Mouse (Mus musculus): ENCODE measurements around the gene Mcemp1. TPM values are rescaled to one million over a fixed set of nuclear protein-coding genes. Genes with fewer than 3 reads are reported as not detected.

Gene Mcemp1
- total RNA-seq, 1 experiment, result 0.22 TPM

DNA sequence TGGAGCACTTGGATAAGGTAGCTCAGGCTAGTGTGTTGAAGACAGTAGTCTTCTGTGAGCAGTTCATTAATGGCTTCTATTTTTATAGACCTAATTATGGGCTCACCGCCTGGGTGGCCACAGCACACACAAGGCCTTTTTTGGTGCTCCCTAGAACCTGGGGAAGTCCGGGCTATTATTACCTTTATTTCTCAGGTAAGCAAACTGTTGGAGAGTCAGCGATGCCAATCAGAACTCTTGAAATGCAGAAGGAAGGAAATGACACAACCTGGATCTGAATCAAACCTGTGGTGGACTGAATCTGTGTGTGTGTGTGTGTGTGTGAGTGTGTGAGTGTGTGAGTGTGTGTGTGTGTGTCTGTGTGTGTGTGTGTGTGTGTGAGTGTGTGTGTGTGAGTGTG is 28.6 kb downstream of the Mcemp1 start, which contains the start of gene Fcer2a:
TSS of gene Fcer2a (minus strand) at position 55 of the 400 bp plus-strand sequence.
- Histone ChIP-seq H3K36me3 (ENCODE audit: control insufficient read depth, insufficient read depth, low read length, poor library complexity, severe bottlenecking) (no peaks in the 10 kb centered on the region), H3K27ac (ENCODE audit: insufficient read depth, low read depth, low read length, poor library complexity, severe bottlenecking) (no peak within 1 kb of the TSS), H3K4me3 (ENCODE audit: insufficient read depth in 1 of 2, low read depth in 1 of 2, low read length in 2 of 2, poor library complexity in 1 of 2, severe bottlenecking in 1 of 2) (no peak within 1 kb of the TSS), H3K9me3 (ENCODE audit: control insufficient read depth, insufficient read depth, low read depth, low read length) (peaks cover 11% of the 10 kb centered on the region), H3K9ac (ENCODE audit: insufficient read depth, low read depth, low read length, poor library complexity, severe bottlenecking) (no peak within 1 kb of the TSS), H3K4me1 (ENCODE audit: control insufficient read depth in 2 of 2, insufficient read depth in 2 of 2, low read length in 2 of 2, poor library complexity in 1 of 2) (no peaks in the 10 kb centered on the region)
- no peak for DNase-seq (ENCODE audit: low read depth, low spot score)
- TF ChIP-seq HCFC1 (IDR thresholded peaks at IDR 0.05; ENCODE audit: borderline replicate concordance, insufficient read depth, low read length) (no peak), ZC3H11A (IDR thresholded peaks at IDR 0.05; ENCODE audit: borderline replicate concordance, low read depth, low read length) (no peak), MAFK (IDR thresholded peaks at IDR 0.05; ENCODE audit: insufficient read depth, low read depth, low read length) (no peak), ZNF384 (IDR thresholded peaks at IDR 0.05; ENCODE audit: low read depth, low read length) (no peak), CHD2 (IDR thresholded peaks at IDR 0.05; ENCODE audit: low read depth, low read length) (no peak)
- in situ Hi-C loops (cut with MboI; ENCODE audit: low sequenced_read_pairs in 2 of 2, unreplicated experiment in 2 of 2), result no loop called here

DNA sequence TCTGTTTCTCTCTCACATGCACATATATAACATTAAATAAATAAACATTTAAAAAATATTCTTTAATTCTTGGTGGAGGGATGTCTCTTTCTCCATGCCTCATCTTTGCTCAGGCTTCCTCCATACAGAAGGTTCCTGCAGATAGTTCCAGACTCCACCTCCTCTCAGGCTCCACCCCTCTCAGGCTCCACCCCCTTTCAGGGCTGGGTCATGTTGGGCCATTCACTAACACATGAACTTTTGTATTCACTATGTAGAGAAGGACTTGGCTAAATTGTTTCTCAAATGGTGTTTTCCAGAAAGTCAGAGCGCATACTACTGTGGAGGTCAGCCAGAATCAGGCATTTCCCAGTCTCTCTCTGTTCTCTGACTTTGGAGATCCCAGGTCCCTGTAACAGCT is 35.9 kb downstream of the Mcemp1 start:
- Histone ChIP-seq H3K36me3 (ENCODE audit: control insufficient read depth, insufficient read depth, low read length, poor library complexity, severe bottlenecking) (no peaks in the 10 kb centered on the region), H3K27ac (ENCODE audit: insufficient read depth, low read depth, low read length, poor library complexity, severe bottlenecking) (no peak overlapping the region), H3K4me3 (ENCODE audit: insufficient read depth in 1 of 2, low read depth in 1 of 2, low read length in 2 of 2, poor library complexity in 1 of 2, severe bottlenecking in 1 of 2) (no peak overlapping the region), H3K9me3 (ENCODE audit: control insufficient read depth, insufficient read depth, low read depth, low read length) (peaks cover 10% of the 10 kb centered on the region), H3K9ac (ENCODE audit: insufficient read depth, low read depth, low read length, poor library complexity, severe bottlenecking) (no peak overlapping the region), H3K4me1 (ENCODE audit: control insufficient read depth in 2 of 2, insufficient read depth in 2 of 2, low read length in 2 of 2, poor library complexity in 1 of 2) (no peaks in the 10 kb centered on the region)
- no peak for TF ChIP-seq CHD2 (IDR thresholded peaks at IDR 0.05; ENCODE audit: low read depth, low read length)
- no peak for TF ChIP-seq HCFC1 (IDR thresholded peaks at IDR 0.05; ENCODE audit: borderline replicate concordance, insufficient read depth, low read length)
- TF ChIP-seq ZNF384 (IDR thresholded peaks at IDR 0.05; ENCODE audit: low read depth, low read length), result no peak
- TF ChIP-seq MAFK (IDR thresholded peaks at IDR 0.05; ENCODE audit: insufficient read depth, low read depth, low read length), result no peak
- TF ChIP-seq ZC3H11A (IDR thresholded peaks at IDR 0.05; ENCODE audit: borderline replicate concordance, low read depth, low read length), result no peak
- no peak for DNase-seq (ENCODE audit: low read depth, low spot score)
- in situ Hi-C loops (cut with MboI; ENCODE audit: low sequenced_read_pairs in 2 of 2, unreplicated experiment in 2 of 2), result no loop called here

DNA sequence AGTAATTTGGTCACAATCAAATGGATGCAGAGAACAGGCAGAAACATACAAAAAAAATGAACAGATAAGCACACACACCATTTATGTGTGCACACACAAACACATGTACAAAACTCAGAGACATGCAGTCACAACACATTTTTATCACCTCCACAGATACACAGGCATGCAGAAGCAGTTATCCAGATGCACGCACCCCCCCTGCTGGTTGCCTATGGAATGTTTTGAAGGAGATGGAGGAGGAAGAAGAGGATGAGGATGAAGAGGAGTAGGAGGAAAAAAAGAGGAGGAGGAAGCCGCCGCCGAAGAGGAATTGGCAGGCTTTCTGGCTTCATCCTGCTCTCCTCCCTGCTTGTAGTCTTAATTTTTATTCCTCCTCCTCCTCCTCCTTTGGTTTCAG is 40.2 kb downstream of the Mcemp1 start:
- Histone ChIP-seq H3K9ac (ENCODE audit: insufficient read depth, low read depth, low read length, poor library complexity, severe bottlenecking) (no peak overlapping the region), H3K4me3 (ENCODE audit: insufficient read depth in 1 of 2, low read depth in 1 of 2, low read length in 2 of 2, poor library complexity in 1 of 2, severe bottlenecking in 1 of 2) (no peak overlapping the region), H3K36me3 (ENCODE audit: control insufficient read depth, insufficient read depth, low read length, poor library complexity, severe bottlenecking) (no peaks in the 10 kb centered on the region), H3K27ac (ENCODE audit: insufficient read depth, low read depth, low read length, poor library complexity, severe bottlenecking) (no peak overlapping the region), H3K4me1 (ENCODE audit: control insufficient read depth in 2 of 2, insufficient read depth in 2 of 2, low read length in 2 of 2, poor library complexity in 1 of 2) (no peaks in the 10 kb centered on the region), H3K9me3 (ENCODE audit: control insufficient read depth, insufficient read depth, low read depth, low read length) (no peaks in the 10 kb centered on the region)
- TF ChIP-seq HCFC1 (IDR thresholded peaks at IDR 0.05; ENCODE audit: borderline replicate concordance, insufficient read depth, low read length) (no peak), ZC3H11A (IDR thresholded peaks at IDR 0.05; ENCODE audit: borderline replicate concordance, low read depth, low read length) (no peak), ZNF384 (IDR thresholded peaks at IDR 0.05; ENCODE audit: low read depth, low read length) (no peak), CHD2 (IDR thresholded peaks at IDR 0.05; ENCODE audit: low read depth, low read length) (no peak), MAFK (IDR thresholded peaks at IDR 0.05; ENCODE audit: insufficient read depth, low read depth, low read length) (no peak)
- in situ Hi-C loops (cut with MboI; ENCODE audit: low sequenced_read_pairs in 2 of 2, unreplicated experiment in 2 of 2), result no loop called here
- DNase-seq (ENCODE audit: low read depth, low spot score), result no peak

DNA sequence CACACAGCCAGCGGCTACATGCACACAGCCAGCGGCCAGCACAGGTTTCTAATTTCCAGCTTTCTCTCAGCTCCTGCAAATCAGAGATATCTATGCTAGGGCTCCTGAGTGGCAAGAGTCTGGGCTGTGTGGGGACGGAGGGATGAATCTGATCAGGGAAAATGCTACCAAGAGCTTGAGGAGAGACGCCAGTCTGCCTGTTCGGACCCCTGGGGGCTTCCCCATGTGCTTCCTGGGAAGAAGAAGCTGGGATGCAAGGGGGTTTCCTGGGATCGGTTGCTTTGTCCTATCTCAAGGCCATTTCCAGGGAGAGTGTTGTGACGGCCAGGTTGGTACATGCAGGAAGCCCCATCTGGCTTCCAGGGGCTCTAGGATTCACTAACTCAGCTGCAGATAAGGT is 42.1 kb downstream of the Mcemp1 start:
- H3K36me3 ChIP-seq (ENCODE audit: control insufficient read depth, insufficient read depth, low read length, poor library complexity, severe bottlenecking), result no peaks in the 10 kb centered on the region
- no peak for DNase-seq (ENCODE audit: low read depth, low spot score)
- no peak overlapping the region for H3K4me3 ChIP-seq (ENCODE audit: insufficient read depth in 1 of 2, low read depth in 1 of 2, low read length in 2 of 2, poor library complexity in 1 of 2, severe bottlenecking in 1 of 2)
- no peak for TF ChIP-seq CHD2 (IDR thresholded peaks at IDR 0.05; ENCODE audit: low read depth, low read length)
- TF ChIP-seq ZC3H11A (IDR thresholded peaks at IDR 0.05; ENCODE audit: borderline replicate concordance, low read depth, low read length), result no peak
- TF ChIP-seq ZNF384 (IDR thresholded peaks at IDR 0.05; ENCODE audit: low read depth, low read length), result no peak
- TF ChIP-seq HCFC1 (IDR thresholded peaks at IDR 0.05; ENCODE audit: borderline replicate concordance, insufficient read depth, low read length), result no peak
- TF ChIP-seq MAFK (IDR thresholded peaks at IDR 0.05; ENCODE audit: insufficient read depth, low read depth, low read length), result no peak
- H3K9ac ChIP-seq (ENCODE audit: insufficient read depth, low read depth, low read length, poor library complexity, severe bottlenecking), result no peak overlapping the region
- no peak overlapping the region for H3K27ac ChIP-seq (ENCODE audit: insufficient read depth, low read depth, low read length, poor library complexity, severe bottlenecking)
- H3K4me1 ChIP-seq (ENCODE audit: control insufficient read depth in 2 of 2, insufficient read depth in 2 of 2, low read length in 2 of 2, poor library complexity in 1 of 2), result no peaks in the 10 kb centered on the region
- in situ Hi-C loops (cut with MboI; ENCODE audit: low sequenced_read_pairs in 2 of 2, unreplicated experiment in 2 of 2), result no loop called here
- no peaks in the 10 kb centered on the region for H3K9me3 ChIP-seq (ENCODE audit: control insufficient read depth, insufficient read depth, low read depth, low read length)

DNA sequence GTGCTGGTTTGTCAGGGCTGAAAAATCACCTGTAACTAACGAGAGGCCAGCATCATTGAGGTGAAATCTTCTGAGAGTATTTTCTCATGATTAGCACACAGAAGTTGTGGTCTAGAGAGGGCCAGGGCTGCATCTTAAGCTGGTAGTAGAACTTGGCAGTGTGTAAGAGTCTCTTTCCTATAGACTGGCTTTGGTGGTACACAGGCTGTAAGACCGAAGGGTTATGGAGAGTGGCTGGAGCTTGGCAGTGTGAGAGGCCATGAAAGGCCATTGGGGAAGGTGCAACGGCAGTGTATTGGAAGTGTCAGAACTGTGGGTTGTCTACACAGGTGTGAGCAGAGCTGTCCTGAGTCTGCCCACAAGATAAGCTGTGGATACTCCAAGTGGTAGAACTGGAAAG is 44.8 kb downstream of the Mcemp1 start:
- no peak overlapping the region for H3K4me3 ChIP-seq (ENCODE audit: insufficient read depth in 1 of 2, low read depth in 1 of 2, low read length in 2 of 2, poor library complexity in 1 of 2, severe bottlenecking in 1 of 2)
- H3K9me3 ChIP-seq (ENCODE audit: control insufficient read depth, insufficient read depth, low read depth, low read length), result no peaks in the 10 kb centered on the region
- DNase-seq (ENCODE audit: low read depth, low spot score), result no peak
- TF ChIP-seq MAFK (IDR thresholded peaks at IDR 0.05; ENCODE audit: insufficient read depth, low read depth, low read length) (no peak), ZNF384 (IDR thresholded peaks at IDR 0.05; ENCODE audit: low read depth, low read length) (no peak), HCFC1 (IDR thresholded peaks at IDR 0.05; ENCODE audit: borderline replicate concordance, insufficient read depth, low read length) (no peak), ZC3H11A (IDR thresholded peaks at IDR 0.05; ENCODE audit: borderline replicate concordance, low read depth, low read length) (no peak), CHD2 (IDR thresholded peaks at IDR 0.05; ENCODE audit: low read depth, low read length) (no peak)
- H3K36me3 ChIP-seq (ENCODE audit: control insufficient read depth, insufficient read depth, low read length, poor library complexity, severe bottlenecking), result no peaks in the 10 kb centered on the region
- no peak overlapping the region for H3K27ac ChIP-seq (ENCODE audit: insufficient read depth, low read depth, low read length, poor library complexity, severe bottlenecking)
- no peaks in the 10 kb centered on the region for H3K4me1 ChIP-seq (ENCODE audit: control insufficient read depth in 2 of 2, insufficient read depth in 2 of 2, low read length in 2 of 2, poor library complexity in 1 of 2)
- no peak overlapping the region for H3K9ac ChIP-seq (ENCODE audit: insufficient read depth, low read depth, low read length, poor library complexity, severe bottlenecking)
- in situ Hi-C loops (cut with MboI; ENCODE audit: low sequenced_read_pairs in 2 of 2, unreplicated experiment in 2 of 2), result no loop called here

Measured in ES-E14 (cell line).